Mouse (Mus musculus) heart, postnatal 14 days (tissue): ENCODE measurements at regions not wholly inside any gene's neighbourhood (a gene's known extent, or its start where the extent isn't known, plus 50 kb on each side); places are given as distances from the start of the nearest gene placed in this dataset.

Experiments
- DNase-seq, 2 experiments: peaks; one replicate each; pipeline ENCODE4 v3.0.0; 2021 to 2022
- intact Hi-C: fragments of 180-260 bp; cut with DNase I; formaldehyde crosslinking; loops from one replicate; pipeline ENCODE4 v1.15.1; 2025

GRCm38 (mm10) chr15:93910981-93911431, 315.3 kb upstream of the Prickle1 start:
- DNase-seq, result no peak
- intact Hi-C loops, result no loop called here

GRCm38 (mm10) chr15:93910158-93910557, 314.5 kb upstream of the Prickle1 start:
- no peak for DNase-seq
- intact Hi-C loops, result no loop called here

- no peak for DNase-seq
- intact Hi-C loops, result no loop called here
These were observed 308.2 kb upstream of the Prickle1 start for GRCm38 (mm10) chr15:93903671-93904603.

- DNase-seq, result no peak
- intact Hi-C loops, result no loop called here
These were observed 287.1 kb upstream of the Prickle1 start for GRCm38 (mm10) chr15:93882826-93883225.

GRCm38 (mm10) chr15:93881276-93881675, 285.6 kb upstream of the Prickle1 start:
- intact Hi-C loops, result no loop called here

GRCm38 (mm10) chr15:93880302-93880701, 284.6 kb upstream of the Prickle1 start:
- no peak for DNase-seq
- intact Hi-C loops, result no loop called here

More at GRCm38 (mm10) chr15:93881276-93881675, 285.6 kb upstream of the Prickle1 start:
- DNase-seq, result no peak

GRCm38 (mm10) chr15:93879006-93879405, 283.3 kb upstream of the Prickle1 start:
- DNase-seq, result no peak
- intact Hi-C loops, result no loop called here

GRCm38 (mm10) chr15:93876335-93876734, 280.6 kb upstream of the Prickle1 start:
- intact Hi-C loops, result no loop called here
- no peak for DNase-seq

GRCm38 (mm10) chr15:93875685-93876084, 280.0 kb upstream of the Prickle1 start:
- no peak for DNase-seq
- intact Hi-C loops, result no loop called here

GRCm38 (mm10) chr15:93874206-93874605, 278.5 kb upstream of the Prickle1 start:
- intact Hi-C loops, result no loop called here
- DNase-seq, result no peak

GRCm38 (mm10) chr15:93857336-93857901, 261.7 kb upstream of the Prickle1 start:
- no peak for DNase-seq
- intact Hi-C loops, result no loop called here

GRCm38 (mm10) chr15:93853221-93853620, 257.5 kb upstream of the Prickle1 start:
- intact Hi-C loops, result no loop called here
- DNase-seq, result no peak

GRCm38 (mm10) chr15:93852126-93852525, 256.4 kb upstream of the Prickle1 start:
- intact Hi-C loops, result no loop called here
- no peak for DNase-seq

- intact Hi-C loops, result no loop called here
- no peak for DNase-seq
These were observed 254.7 kb upstream of the Prickle1 start for GRCm38 (mm10) chr15:93850388-93850787.

- no peak for DNase-seq
- intact Hi-C loops, result no loop called here
These were observed 253.1 kb upstream of the Prickle1 start for GRCm38 (mm10) chr15:93848830-93849229.

GRCm38 (mm10) chr15:93846797-93847196, 251.1 kb upstream of the Prickle1 start:
- intact Hi-C loops, result no loop called here
- DNase-seq, result no peak

GRCm38 (mm10) chr15:93845801-93846200, 250.1 kb upstream of the Prickle1 start:
- intact Hi-C loops, result no loop called here
- no peak for DNase-seq

GRCm38 (mm10) chr15:93832956-93833355, 237.3 kb upstream of the Prickle1 start:
- intact Hi-C loops, result no loop called here
- DNase-seq, result no peak

- peak; percentile 35 to 56 for DNase-seq
- intact Hi-C loops, result no loop called here
These were observed 236.8 kb upstream of the Prickle1 start for GRCm38 (mm10) chr15:93832431-93832936.

GRCm38 (mm10) chr15:93831148-93831547, 235.5 kb upstream of the Prickle1 start:
- intact Hi-C loops, result no loop called here
- no peak for DNase-seq
